Mouse (Mus musculus): ENCODE measurements at regions not wholly inside any gene's neighbourhood (a gene's known extent, or its start where the extent isn't known, plus 50 kb on each side); places are given as distances from the start of the nearest gene placed in this dataset.

DNA sequence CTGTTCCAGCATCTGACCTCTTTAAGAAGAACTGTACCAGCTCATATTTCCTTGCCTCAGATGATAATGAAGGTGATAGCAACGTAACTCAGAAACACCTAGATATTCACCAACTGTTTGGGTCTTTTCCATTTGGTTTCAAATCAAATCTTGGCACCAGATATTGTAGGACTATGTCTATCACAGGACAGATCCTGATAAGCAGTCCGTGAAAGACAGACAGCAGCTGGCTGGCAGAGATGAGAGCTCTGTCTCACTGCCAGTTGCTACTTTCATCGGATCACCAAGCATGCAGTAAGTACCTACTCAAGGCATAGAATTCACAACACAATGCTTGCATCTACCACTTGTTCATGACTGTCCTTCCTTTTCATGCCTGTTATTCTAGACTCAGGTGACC is 252.7 kb upstream of the Myo3a start:
- Histone ChIP-seq H3K36me3 (ENCODE audit: control insufficient read depth, insufficient read depth, low read length) (no peaks in the 10 kb centered on the region), H3K27me3 (replicated peaks; ENCODE audit: control insufficient read depth, insufficient read depth, low read length) (no peaks in the 10 kb centered on the region), H3K27ac (ENCODE audit: low read depth, low read length) (no peak overlapping the region), H3K4me2 (ENCODE audit: low read length) (no peak overlapping the region), H3K4me3 (ENCODE audit: low read length) (no peak overlapping the region), H3K9ac (ENCODE audit: low read depth, low read length) (no peak overlapping the region), H3K4me1 (ENCODE audit: control insufficient read depth, insufficient read depth, low read depth, low read length) (no peaks in the 10 kb centered on the region), H3K9me3 (ENCODE audit: control insufficient read depth, low read length) (no peaks in the 10 kb centered on the region)
- WGBS, result 71% methylated on average over 3 of the region's 3 CpGs
- ATAC-seq, result no peak

DNA sequence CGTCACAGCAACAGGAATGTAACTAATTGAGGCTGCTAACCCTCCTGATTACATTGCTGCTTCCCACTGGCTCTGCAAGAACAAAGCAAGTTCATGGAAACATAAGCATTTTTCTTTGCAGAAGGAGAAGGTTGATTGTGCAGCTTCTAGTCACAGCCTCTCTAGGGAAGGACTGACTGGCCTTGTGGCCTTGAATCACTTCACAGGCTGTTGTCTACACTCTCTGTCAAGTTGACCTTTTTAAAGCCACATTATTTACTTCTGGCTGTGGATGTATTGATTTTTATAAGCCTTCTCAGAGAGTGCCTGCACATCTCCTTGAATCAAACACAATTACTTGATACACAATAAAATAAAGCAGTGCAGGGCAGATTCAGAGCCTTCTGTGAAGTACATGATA is 251.8 kb upstream of the Myo3a start:
- Histone ChIP-seq H3K36me3 (ENCODE audit: control insufficient read depth, insufficient read depth, low read length) (no peaks in the 10 kb centered on the region), H3K27me3 (replicated peaks; ENCODE audit: control insufficient read depth, insufficient read depth, low read length) (no peaks in the 10 kb centered on the region), H3K4me2 (ENCODE audit: low read length) (no peak overlapping the region), H3K4me3 (ENCODE audit: low read length) (no peak overlapping the region), H3K27ac (ENCODE audit: low read depth, low read length) (no peak overlapping the region), H3K4me1 (ENCODE audit: control insufficient read depth, insufficient read depth, low read depth, low read length) (no peaks in the 10 kb centered on the region), H3K9ac (ENCODE audit: low read depth, low read length) (no peak overlapping the region), H3K9me3 (ENCODE audit: control insufficient read depth, low read length) (no peaks in the 10 kb centered on the region)
- ATAC-seq, result no peak
- 52% methylated on average over 1 of the region's 1 CpGs for WGBS

DNA sequence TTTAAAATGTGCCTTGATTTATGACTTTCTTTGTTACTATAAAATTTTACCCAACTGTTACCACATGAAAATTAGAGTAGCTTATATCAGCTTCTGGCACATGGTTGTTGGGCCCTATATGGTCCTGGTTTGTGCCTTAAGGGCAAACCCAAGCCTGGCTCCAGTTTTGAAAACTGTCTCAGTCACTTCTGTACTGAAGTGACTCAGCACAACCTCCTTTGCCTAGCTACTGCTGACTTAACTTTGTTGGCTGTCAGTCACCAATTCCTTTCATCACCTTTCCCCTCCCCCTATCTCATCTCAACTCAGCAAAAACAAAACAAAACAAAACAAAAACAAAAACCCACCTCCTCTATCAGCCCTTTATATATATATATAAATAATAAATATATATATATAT is 251.0 kb upstream of the Myo3a start:
- no peak for ATAC-seq
- no peaks in the 10 kb centered on the region for H3K9me3 ChIP-seq (ENCODE audit: control insufficient read depth, low read length)
- no peaks in the 10 kb centered on the region for H3K27me3 ChIP-seq (replicated peaks; ENCODE audit: control insufficient read depth, insufficient read depth, low read length)
- H3K4me2 ChIP-seq (ENCODE audit: low read length), result no peak overlapping the region
- H3K4me1 ChIP-seq (ENCODE audit: control insufficient read depth, insufficient read depth, low read depth, low read length), result no peaks in the 10 kb centered on the region
- no peak overlapping the region for H3K27ac ChIP-seq (ENCODE audit: low read depth, low read length)
- no peaks in the 10 kb centered on the region for H3K36me3 ChIP-seq (ENCODE audit: control insufficient read depth, insufficient read depth, low read length)
- H3K4me3 ChIP-seq (ENCODE audit: low read length), result no peak overlapping the region
- no peak overlapping the region for H3K9ac ChIP-seq (ENCODE audit: low read depth, low read length)

- no peaks in the 10 kb centered on the region for H3K9me3 ChIP-seq (ENCODE audit: control insufficient read depth, low read length)
- no peak overlapping the region for H3K27ac ChIP-seq (ENCODE audit: low read depth, low read length)
- H3K4me3 ChIP-seq (ENCODE audit: low read length), result no peak overlapping the region
- no peak for ATAC-seq
- H3K4me2 ChIP-seq (ENCODE audit: low read length), result no peak overlapping the region
- WGBS, result 78% methylated on average over 2 of the region's 2 CpGs
- H3K4me1 ChIP-seq (ENCODE audit: control insufficient read depth, insufficient read depth, low read depth, low read length), result no peaks in the 10 kb centered on the region
- H3K9ac ChIP-seq (ENCODE audit: low read depth, low read length), result no peak overlapping the region
- H3K36me3 ChIP-seq (ENCODE audit: control insufficient read depth, insufficient read depth, low read length), result no peaks in the 10 kb centered on the region
- H3K27me3 ChIP-seq (replicated peaks; ENCODE audit: control insufficient read depth, insufficient read depth, low read length), result no peaks in the 10 kb centered on the region
Observed at GRCm38 (mm10) chr2:21976831-21977230, 250.5 kb upstream of the Myo3a start.

DNA sequence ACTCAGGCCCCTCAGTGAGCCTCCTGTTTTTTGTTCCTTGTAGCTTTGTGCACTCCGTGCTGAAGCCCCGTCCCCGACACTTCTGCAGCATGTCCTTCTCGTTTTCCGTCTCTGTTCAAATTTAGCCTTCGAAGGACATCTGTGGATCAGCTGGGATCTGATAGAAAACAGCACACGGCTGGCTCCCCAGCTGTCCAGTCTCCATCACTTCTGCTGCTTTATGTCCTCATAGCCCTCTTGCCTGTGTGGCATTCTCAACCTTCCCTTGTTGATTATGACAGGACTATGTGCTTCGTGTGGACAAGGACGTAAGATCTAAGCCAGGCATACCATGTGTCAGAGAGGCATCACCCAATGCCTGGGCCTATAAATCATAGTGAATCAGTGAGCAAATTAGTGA is 247.1 kb upstream of the Myo3a start:
- no peak overlapping the region for H3K4me2 ChIP-seq (ENCODE audit: low read length)
- H3K36me3 ChIP-seq (ENCODE audit: control insufficient read depth, insufficient read depth, low read length), result no peaks in the 10 kb centered on the region
- H3K4me1 ChIP-seq (ENCODE audit: control insufficient read depth, insufficient read depth, low read depth, low read length), result no peaks in the 10 kb centered on the region
- H3K27ac ChIP-seq (ENCODE audit: low read depth, low read length), result no peak overlapping the region
- WGBS, result 88% methylated on average over 9 of the region's 9 CpGs
- no peaks in the 10 kb centered on the region for H3K9me3 ChIP-seq (ENCODE audit: control insufficient read depth, low read length)
- no peak overlapping the region for H3K4me3 ChIP-seq (ENCODE audit: low read length)
- H3K27me3 ChIP-seq (replicated peaks; ENCODE audit: control insufficient read depth, insufficient read depth, low read length), result no peaks in the 10 kb centered on the region
- no peak for ATAC-seq
- H3K9ac ChIP-seq (ENCODE audit: low read depth, low read length), result no peak overlapping the region

- Histone ChIP-seq H3K27ac (ENCODE audit: low read depth, low read length) (no peak overlapping the region), H3K4me1 (ENCODE audit: control insufficient read depth, insufficient read depth, low read depth, low read length) (no peaks in the 10 kb centered on the region), H3K27me3 (replicated peaks; ENCODE audit: control insufficient read depth, insufficient read depth, low read length) (no peaks in the 10 kb centered on the region), H3K4me2 (ENCODE audit: low read length) (no peak overlapping the region), H3K4me3 (ENCODE audit: low read length) (no peak overlapping the region), H3K9me3 (ENCODE audit: control insufficient read depth, low read length) (no peaks in the 10 kb centered on the region), H3K9ac (ENCODE audit: low read depth, low read length) (no peak overlapping the region), H3K36me3 (ENCODE audit: control insufficient read depth, insufficient read depth, low read length) (no peaks in the 10 kb centered on the region)
- ATAC-seq, result no peak
- 79% methylated on average over 2 of the region's 2 CpGs for WGBS
Observed at GRCm38 (mm10) chr2:22024438-22024837, 202.9 kb upstream of the Myo3a start.

DNA sequence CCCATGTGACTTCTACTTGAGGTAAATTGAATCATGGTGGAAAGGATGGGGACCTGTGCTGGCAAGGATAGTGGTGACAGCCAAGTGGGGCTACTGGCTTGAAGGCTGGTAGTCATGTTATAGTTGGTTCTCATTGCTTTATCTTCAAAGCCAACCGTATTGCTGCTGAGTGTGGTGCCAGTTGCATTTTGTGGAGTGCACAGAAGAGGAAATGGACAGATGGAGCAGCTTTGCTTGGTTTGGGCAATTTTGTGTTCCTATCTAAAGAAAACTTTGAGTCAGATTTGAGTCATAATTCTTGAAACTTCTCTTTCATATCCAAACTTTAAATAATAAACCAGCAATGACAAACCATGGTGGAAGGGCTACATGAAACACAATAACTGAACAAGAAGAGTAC is 200.5 kb upstream of the Myo3a start:
- no peak for ATAC-seq
- H3K36me3 ChIP-seq (ENCODE audit: control insufficient read depth, insufficient read depth, low read length), result no peaks in the 10 kb centered on the region
- H3K4me1 ChIP-seq (ENCODE audit: control insufficient read depth, insufficient read depth, low read depth, low read length), result no peaks in the 10 kb centered on the region
- H3K4me2 ChIP-seq (ENCODE audit: low read length), result no peak overlapping the region
- H3K27me3 ChIP-seq (replicated peaks; ENCODE audit: control insufficient read depth, insufficient read depth, low read length), result no peaks in the 10 kb centered on the region
- no peak overlapping the region for H3K4me3 ChIP-seq (ENCODE audit: low read length)
- 85% methylated on average over 1 of the region's 1 CpGs for WGBS
- H3K27ac ChIP-seq (ENCODE audit: low read depth, low read length), result no peak overlapping the region
- H3K9ac ChIP-seq (ENCODE audit: low read depth, low read length), result no peak overlapping the region
- no peaks in the 10 kb centered on the region for H3K9me3 ChIP-seq (ENCODE audit: control insufficient read depth, low read length)

- no peaks in the 10 kb centered on the region for H3K36me3 ChIP-seq (ENCODE audit: control insufficient read depth, insufficient read depth, low read length)
- WGBS, result 55% methylated on average over 1 of the region's 1 CpGs
- H3K27me3 ChIP-seq (replicated peaks; ENCODE audit: control insufficient read depth, insufficient read depth, low read length), result no peaks in the 10 kb centered on the region
- no peak overlapping the region for H3K4me2 ChIP-seq (ENCODE audit: low read length)
- H3K9ac ChIP-seq (ENCODE audit: low read depth, low read length), result no peak overlapping the region
- H3K4me3 ChIP-seq (ENCODE audit: low read length), result no peak overlapping the region
- no peaks in the 10 kb centered on the region for H3K4me1 ChIP-seq (ENCODE audit: control insufficient read depth, insufficient read depth, low read depth, low read length)
- no peaks in the 10 kb centered on the region for H3K9me3 ChIP-seq (ENCODE audit: control insufficient read depth, low read length)
- ATAC-seq, result 0 out of 2 replicates have a peak, but pooled peaks have one; percentile 46
- no peak overlapping the region for H3K27ac ChIP-seq (ENCODE audit: low read depth, low read length)
Observed at GRCm38 (mm10) chr2:22028569-22028968, 198.7 kb upstream of the Myo3a start.

DNA sequence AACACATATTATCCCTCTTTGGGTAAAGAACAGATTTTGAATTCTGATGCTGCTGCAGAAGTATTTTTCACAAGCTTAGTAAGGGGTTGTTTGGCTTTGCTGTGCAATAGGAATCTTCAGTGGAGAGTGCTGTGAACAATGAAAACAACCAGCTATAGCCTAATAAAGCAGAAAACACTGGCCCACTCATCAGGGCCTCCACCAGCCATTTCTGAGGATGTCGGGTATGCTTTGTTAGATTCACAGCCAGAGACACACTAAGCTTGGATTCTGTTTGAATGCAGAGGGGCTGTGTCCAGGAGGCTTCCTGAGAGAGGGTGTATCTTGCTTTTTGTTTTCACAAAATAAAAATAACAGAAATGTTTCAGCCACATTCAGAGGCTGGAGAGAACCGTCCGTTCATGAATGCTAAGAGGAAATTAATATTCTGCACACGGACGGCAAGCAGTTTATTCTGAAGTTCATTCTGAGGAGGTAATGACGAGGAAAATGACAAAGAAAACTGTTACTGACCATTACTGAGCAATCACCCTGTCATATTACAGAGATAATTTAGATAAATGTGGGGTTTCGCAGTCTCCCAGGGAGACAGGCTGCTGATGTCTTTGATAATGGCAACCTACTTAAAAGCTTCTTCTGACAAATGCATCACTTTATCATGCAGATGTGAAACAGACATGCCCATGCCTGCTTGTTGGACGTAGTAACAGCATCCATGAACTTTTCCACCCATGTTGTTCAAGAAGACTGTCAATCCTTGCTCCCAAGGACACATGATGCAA is 198.1 kb upstream of the Myo3a start:
- no peak overlapping the region for H3K4me2 ChIP-seq (ENCODE audit: low read length)
- peak; percentile 85 for ATAC-seq
- H3K4me1 ChIP-seq (ENCODE audit: control insufficient read depth, insufficient read depth, low read depth, low read length), result no peaks in the 10 kb centered on the region
- H3K9ac ChIP-seq (ENCODE audit: low read depth, low read length), result no peak overlapping the region
- no peak overlapping the region for H3K4me3 ChIP-seq (ENCODE audit: low read length)
- H3K36me3 ChIP-seq (ENCODE audit: control insufficient read depth, insufficient read depth, low read length), result no peaks in the 10 kb centered on the region
- 17% methylated on average over 8 of the region's 8 CpGs for WGBS
- no peaks in the 10 kb centered on the region for H3K27me3 ChIP-seq (replicated peaks; ENCODE audit: control insufficient read depth, insufficient read depth, low read length)
- H3K27ac ChIP-seq (ENCODE audit: low read depth, low read length), result peak overlapping the region; percentile 24
- no peaks in the 10 kb centered on the region for H3K9me3 ChIP-seq (ENCODE audit: control insufficient read depth, low read length)

- Histone ChIP-seq H3K36me3 (ENCODE audit: control insufficient read depth, insufficient read depth, low read length) (no peaks in the 10 kb centered on the region), H3K9ac (ENCODE audit: low read depth, low read length) (no peak overlapping the region), H3K4me2 (ENCODE audit: low read length) (no peak overlapping the region), H3K9me3 (ENCODE audit: control insufficient read depth, low read length) (no peaks in the 10 kb centered on the region), H3K27ac (ENCODE audit: low read depth, low read length) (no peak overlapping the region), H3K4me1 (ENCODE audit: control insufficient read depth, insufficient read depth, low read depth, low read length) (no peaks in the 10 kb centered on the region), H3K27me3 (replicated peaks; ENCODE audit: control insufficient read depth, insufficient read depth, low read length) (no peaks in the 10 kb centered on the region), H3K4me3 (ENCODE audit: low read length) (no peak overlapping the region)
- 66% methylated on average over 5 of the region's 5 CpGs for WGBS
- ATAC-seq, result no peak
Observed at GRCm38 (mm10) chr2:22029804-22030194, 197.5 kb upstream of the Myo3a start.

Data from hindbrain, embryonic 16.5 days (tissue).